Mouse (Mus musculus): ENCODE measurements around the gene Htatip2. TPM values are rescaled to one million over a fixed set of nuclear protein-coding genes. Genes with fewer than 3 reads are reported as not detected.

Gene Htatip2
- polyA plus RNA-seq, 1 experiment from 2014 or later: 18.6 TPM

GRCm38 (mm10) chr7:49764011-49764716 is 5.2 kb downstream of the Htatip2 start:
- Histone ChIP-seq H3K9ac (no peak overlapping the region), H3K27me3 (no peaks in the 10 kb centered on the region), H3K4me2 (no peak overlapping the region), H3K9me3 (no peaks in the 10 kb centered on the region), H3K4me1 (0 out of 2 replicates have a peak, but pooled peaks cover 1% of the 10 kb centered on the region), H3K36me3 (no peaks in the 10 kb centered on the region), H3K4me3 (no peak overlapping the region), H3K27ac (no peak overlapping the region)
- ATAC-seq (ENCODE audit: borderline replicate concordance, extremely low read depth, low FRiP score, low TSS enrichment): no peak
- 51% methylated on average over 10 of the region's 10 CpGs for WGBS

- no peaks in the 10 kb centered on the region for H3K36me3 ChIP-seq
- ATAC-seq (ENCODE audit: borderline replicate concordance, extremely low read depth, low FRiP score, low TSS enrichment): no peak
- no peak overlapping the region for H3K27ac ChIP-seq
- no peak overlapping the region for H3K4me3 ChIP-seq
- no peaks in the 10 kb centered on the region for H3K9me3 ChIP-seq
- no peaks in the 10 kb centered on the region for H3K4me1 ChIP-seq
- H3K9ac ChIP-seq: no peak overlapping the region
- WGBS: 69% methylated on average over 7 of the region's 7 CpGs
- no peak overlapping the region for H3K4me2 ChIP-seq
- H3K27me3 ChIP-seq: no peaks in the 10 kb centered on the region
Observed at GRCm38 (mm10) chr7:49766166-49766565, 7.3 kb downstream of the Htatip2 start.

GRCm38 (mm10) chr7:49768509-49768908 is 9.6 kb downstream of the Htatip2 start:
- ATAC-seq (ENCODE audit: borderline replicate concordance, extremely low read depth, low FRiP score, low TSS enrichment): no peak
- Histone ChIP-seq H3K36me3 (no peaks in the 10 kb centered on the region), H3K4me1 (no peaks in the 10 kb centered on the region), H3K4me3 (no peak overlapping the region), H3K27ac (no peak overlapping the region), H3K9me3 (no peaks in the 10 kb centered on the region), H3K9ac (no peak overlapping the region), H3K4me2 (no peak overlapping the region), H3K27me3 (no peaks in the 10 kb centered on the region)
- WGBS: 61% methylated on average over 9 of the region's 9 CpGs

GRCm38 (mm10) chr7:49774396-49774795 is 15.5 kb downstream of the Htatip2 start:
- Histone ChIP-seq H3K9ac (no peak overlapping the region), H3K4me2 (no peak overlapping the region), H3K27ac (no peak overlapping the region), H3K27me3 (no peaks in the 10 kb centered on the region), H3K9me3 (no peaks in the 10 kb centered on the region), H3K4me1 (peaks cover 8% of the 10 kb centered on the region), H3K36me3 (no peaks in the 10 kb centered on the region), H3K4me3 (no peak overlapping the region)
- 91% methylated on average over 2 of the region's 2 CpGs for WGBS
- ATAC-seq (ENCODE audit: borderline replicate concordance, extremely low read depth, low FRiP score, low TSS enrichment): no peak

DNA sequence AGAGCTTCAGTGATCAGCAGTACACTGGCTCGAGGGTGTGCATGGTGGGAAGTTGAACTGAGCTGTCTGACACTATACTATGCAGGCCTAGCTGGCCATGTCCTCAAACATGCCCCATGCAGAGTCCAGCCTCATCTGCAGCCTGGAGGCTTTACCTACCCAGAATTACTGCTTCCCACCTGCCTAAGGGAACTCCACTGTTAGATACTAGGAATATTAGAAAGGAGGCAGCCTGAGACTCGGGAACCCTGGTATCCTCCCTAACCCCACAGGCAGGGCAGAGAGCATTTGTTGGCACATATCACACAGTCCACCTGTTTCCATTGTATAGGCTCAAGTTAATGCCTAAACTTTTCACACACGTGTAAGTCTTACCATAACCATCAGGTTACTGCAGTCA is 18.7 kb downstream of the Htatip2 start:
- no peak overlapping the region for H3K9ac ChIP-seq
- peaks cover 17% of the 10 kb centered on the region for H3K36me3 ChIP-seq
- no peaks in the 10 kb centered on the region for H3K9me3 ChIP-seq
- H3K27me3 ChIP-seq: no peaks in the 10 kb centered on the region
- 51% methylated on average over 3 of the region's 3 CpGs for WGBS
- peaks cover 23% of the 10 kb centered on the region for H3K4me1 ChIP-seq
- no peak overlapping the region for H3K4me2 ChIP-seq
- peak; percentile 0; the same call in 1 of the 2 replicates for ATAC-seq (ENCODE audit: borderline replicate concordance, extremely low read depth, low FRiP score, low TSS enrichment)
- no peak overlapping the region for H3K4me3 ChIP-seq
- no peak overlapping the region for H3K27ac ChIP-seq

DNA sequence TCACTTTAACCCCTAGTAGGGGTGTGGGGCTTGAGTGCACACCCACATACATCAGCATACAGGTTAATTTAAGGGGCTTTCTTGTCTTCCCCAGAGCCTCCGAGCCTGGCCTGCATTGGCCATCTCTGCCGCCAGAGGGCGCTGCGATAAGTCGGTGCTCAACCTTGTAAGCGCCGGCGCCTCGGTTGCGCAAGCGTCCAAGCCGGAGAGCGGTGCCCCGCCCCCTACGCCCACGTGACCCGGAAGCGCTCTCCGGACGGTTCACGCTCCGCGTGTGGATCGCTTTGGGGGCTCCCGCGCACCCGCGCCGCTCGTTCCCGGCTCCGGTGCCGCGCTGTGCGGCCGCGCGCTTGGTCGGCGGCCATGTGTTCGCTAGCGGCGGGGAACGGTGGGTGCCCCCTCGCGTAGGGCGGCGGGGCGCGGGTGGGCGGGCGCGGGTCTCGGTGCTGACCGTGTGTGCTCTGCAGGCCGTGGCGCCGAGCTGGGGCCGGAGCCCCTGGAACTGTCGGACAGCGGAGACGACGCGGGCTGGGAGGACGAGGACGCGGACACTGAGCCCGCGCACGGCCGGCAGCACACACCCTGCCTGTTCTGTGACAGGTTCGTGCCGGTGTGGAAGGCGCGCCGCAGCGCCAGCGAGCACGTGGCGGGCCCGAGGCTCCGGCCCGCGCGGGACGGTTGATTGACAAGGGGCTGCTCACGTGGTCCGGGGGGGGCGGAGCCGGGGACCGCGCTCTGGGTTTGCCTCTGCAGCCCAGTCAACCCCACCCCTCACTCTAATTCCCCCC is 19.4 kb downstream of the Htatip2 start, which contains the start of gene Prmt3:
TSS of gene Prmt3 (plus strand) at position 233 of the 788 bp plus-strand sequence.
- peaks cover 23% of the 10 kb centered on the region for H3K4me1 ChIP-seq
- under 1% methylated on average over 75 of the region's 92 CpGs for WGBS
- H3K4me3 ChIP-seq: peak within 1 kb of the TSS; percentile 84
- no peaks in the 10 kb centered on the region for H3K27me3 ChIP-seq
- H3K9me3 ChIP-seq: no peaks in the 10 kb centered on the region
- H3K9ac ChIP-seq: peak within 1 kb of the TSS; percentile 69
- peak; percentile 97 for ATAC-seq (ENCODE audit: borderline replicate concordance, extremely low read depth, low FRiP score, low TSS enrichment)
- H3K27ac ChIP-seq: peak within 1 kb of the TSS; percentile 80
- H3K4me2 ChIP-seq: peak within 1 kb of the TSS; percentile 87
- H3K36me3 ChIP-seq: peaks cover 20% of the 10 kb centered on the region

- H3K4me2 ChIP-seq: peak overlapping the region; percentile 87
- H3K4me1 ChIP-seq: peaks cover 23% of the 10 kb centered on the region
- peak overlapping the region; percentile 84 for H3K4me3 ChIP-seq
- no peak for ATAC-seq (ENCODE audit: borderline replicate concordance, extremely low read depth, low FRiP score, low TSS enrichment)
- no peaks in the 10 kb centered on the region for H3K9me3 ChIP-seq
- 61% methylated on average over 12 of the region's 12 CpGs for WGBS
- no peak overlapping the region for H3K9ac ChIP-seq
- peaks cover 24% of the 10 kb centered on the region for H3K36me3 ChIP-seq
- H3K27ac ChIP-seq: peak overlapping the region; percentile 80; the same call in 1 of the 2 replicates
- H3K27me3 ChIP-seq: no peaks in the 10 kb centered on the region
Observed at GRCm38 (mm10) chr7:49778904-49779615, 20.1 kb downstream of the Htatip2 start.

DNA sequence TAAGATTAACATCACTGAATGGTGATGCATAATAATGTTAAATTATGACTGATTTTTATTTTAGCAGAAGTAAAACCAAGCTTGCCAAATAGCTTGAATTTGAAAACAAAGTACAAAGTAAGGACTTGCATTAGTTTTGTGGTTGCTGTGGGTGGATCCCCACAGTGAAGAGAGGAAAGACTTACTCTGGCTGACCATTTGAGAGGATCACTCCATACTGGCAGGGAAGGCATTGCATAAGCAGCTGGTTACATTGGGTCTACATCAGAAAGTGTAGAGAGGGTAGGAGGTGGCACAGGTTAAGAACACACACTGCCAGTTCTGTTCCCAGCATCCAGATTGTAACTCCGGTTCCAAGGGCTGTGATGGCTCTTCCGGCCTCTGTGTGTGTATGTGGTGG is 24.1 kb downstream of the Htatip2 start:
- 88% methylated on average over 2 of the region's 2 CpGs for WGBS
- ATAC-seq (ENCODE audit: borderline replicate concordance, extremely low read depth, low FRiP score, low TSS enrichment): no peak

GRCm38 (mm10) chr7:49785141-49785540 is 26.2 kb downstream of the Htatip2 start:
- 90% methylated on average over 7 of the region's 7 CpGs for WGBS
- Histone ChIP-seq H3K27me3 (no peaks in the 10 kb centered on the region), H3K4me3 (no peak overlapping the region), H3K36me3 (peaks cover 45% of the 10 kb centered on the region), H3K9ac (no peak overlapping the region), H3K4me2 (no peak overlapping the region), H3K27ac (no peak overlapping the region), H3K9me3 (no peaks in the 10 kb centered on the region), H3K4me1 (0 out of 2 replicates have a peak, but pooled peaks cover 8% of the 10 kb centered on the region)
- no peak for ATAC-seq (ENCODE audit: borderline replicate concordance, extremely low read depth, low FRiP score, low TSS enrichment)

More for the DNA sequence above, 24.1 kb downstream of the Htatip2 start:
- no peaks in the 10 kb centered on the region for H3K27me3 ChIP-seq
- peaks cover 23% of the 10 kb centered on the region for H3K4me1 ChIP-seq
- no peak overlapping the region for H3K4me3 ChIP-seq
- peaks cover 45% of the 10 kb centered on the region for H3K36me3 ChIP-seq
- H3K27ac ChIP-seq: no peak overlapping the region
- H3K4me2 ChIP-seq: no peak overlapping the region
- H3K9me3 ChIP-seq: no peaks in the 10 kb centered on the region
- H3K9ac ChIP-seq: no peak overlapping the region

DNA sequence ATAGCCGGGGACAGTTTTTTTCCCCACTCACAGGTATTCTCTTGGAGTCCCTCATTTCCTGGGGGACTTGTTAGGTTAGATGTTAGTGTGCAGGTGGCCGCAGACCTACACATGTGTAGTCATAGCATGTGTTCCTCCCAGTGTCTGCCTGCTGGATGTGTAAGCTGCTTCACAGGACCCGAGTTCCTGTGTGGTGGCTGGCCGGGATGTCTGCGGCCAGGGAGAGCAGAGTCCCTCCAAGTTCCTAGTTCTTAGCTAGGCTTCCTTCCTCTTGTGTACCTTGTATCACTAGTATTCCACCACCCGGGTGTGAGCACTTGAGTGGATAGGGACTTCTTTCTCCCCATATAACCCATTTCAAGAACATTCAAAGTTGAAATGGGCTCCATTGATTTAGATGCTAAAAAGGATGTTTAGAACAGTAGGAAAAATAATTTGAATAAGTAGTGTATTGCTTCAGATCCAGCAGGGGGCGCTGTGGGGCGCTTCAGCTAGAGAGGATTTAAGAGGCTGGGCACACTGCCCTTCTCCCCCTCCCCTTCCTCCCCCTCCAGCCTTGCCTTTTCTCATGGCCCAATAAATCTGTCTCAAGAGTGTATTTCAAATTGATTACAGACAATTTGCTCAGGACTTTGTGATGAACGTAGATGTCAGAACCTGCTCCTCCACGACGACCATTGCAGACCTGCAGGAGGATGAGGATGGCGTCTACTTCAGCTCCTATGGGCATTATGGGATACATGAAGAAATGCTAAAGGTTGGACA is 27.9 kb downstream of the Htatip2 start:
- 0 out of 2 replicates have a peak, but pooled peaks cover 4% of the 10 kb centered on the region for H3K4me1 ChIP-seq
- H3K4me2 ChIP-seq: no peak overlapping the region
- 68% methylated on average over 12 of the region's 12 CpGs for WGBS
- ATAC-seq (ENCODE audit: borderline replicate concordance, extremely low read depth, low FRiP score, low TSS enrichment): no peak
- no peak overlapping the region for H3K9ac ChIP-seq
- H3K27ac ChIP-seq: no peak overlapping the region
- H3K9me3 ChIP-seq: no peaks in the 10 kb centered on the region
- peaks cover 44% of the 10 kb centered on the region for H3K36me3 ChIP-seq
- H3K4me3 ChIP-seq: no peak overlapping the region
- H3K27me3 ChIP-seq: no peaks in the 10 kb centered on the region

- H3K9ac ChIP-seq: no peak overlapping the region
- 88% methylated on average over 3 of the region's 3 CpGs for WGBS
- H3K4me1 ChIP-seq: no peaks in the 10 kb centered on the region
- H3K4me3 ChIP-seq: no peak overlapping the region
- no peaks in the 10 kb centered on the region for H3K27me3 ChIP-seq
- H3K9me3 ChIP-seq: no peaks in the 10 kb centered on the region
- no peak overlapping the region for H3K27ac ChIP-seq
- peaks cover 41% of the 10 kb centered on the region for H3K36me3 ChIP-seq
- no peak overlapping the region for H3K4me2 ChIP-seq
- ATAC-seq (ENCODE audit: borderline replicate concordance, extremely low read depth, low FRiP score, low TSS enrichment): no peak
Observed at GRCm38 (mm10) chr7:49787383-49787645, 28.4 kb downstream of the Htatip2 start.
